26 mouse cellular contexts compared by ENCODE assay signal in the genomic region with DNA sequence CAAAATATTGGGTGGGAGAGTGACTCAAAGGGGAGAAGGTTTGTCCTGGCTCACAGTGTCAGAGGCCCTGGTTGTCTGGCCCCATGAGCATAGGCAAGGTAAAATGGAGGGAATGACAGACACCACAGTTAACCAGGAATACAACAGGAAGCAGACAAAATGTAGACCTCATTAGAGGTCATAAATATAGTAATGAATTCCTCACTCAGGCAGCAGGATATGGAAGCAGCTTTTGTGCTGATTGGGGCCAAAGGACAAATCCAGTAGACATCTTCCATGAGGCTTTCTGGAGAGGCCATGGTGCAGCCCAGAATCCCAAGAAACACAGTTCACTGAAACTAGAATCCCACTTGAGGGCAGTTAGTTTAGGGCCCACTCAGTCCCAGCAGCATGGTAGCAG. TPM values are rescaled to one million over a fixed set of nuclear protein-coding genes. Genes with fewer than 3 reads are reported as not detected.
"Had no signal": no experiment of that assay in that cellular context is flagged by ENCODE, and none has a peak within 500 bp of the region (broad histone marks: within the 10 kb centered on the region; RNA-seq: fewer than 3 reads in every experiment).

No protein-coding gene starts in this region.

- H3K4me3 ChIP-seq: lung, embryonic 15.5 days; midbrain, embryonic 10.5 days; midbrain, embryonic 12.5 days; myocyte; neural tube, embryonic 13.5 days; neural tube, embryonic 15.5 days; stomach, embryonic 15.5 days had no signal

- ATAC-seq: liver, postnatal 0 days; lung, postnatal 0 days; midbrain, embryonic 16.5 days had no signal

- H3K27me3 ChIP-seq: lung, embryonic 15.5 days; midbrain, embryonic 12.5 days; neural tube, embryonic 13.5 days; neural tube, embryonic 15.5 days; stomach, embryonic 15.5 days had no signal

- H3K27ac ChIP-seq: lung, embryonic 15.5 days; macrophage; midbrain, embryonic 10.5 days; midbrain, embryonic 12.5 days; neural tube, embryonic 13.5 days; stomach, embryonic 15.5 days; stomach, postnatal 0 days had no signal

- DNase-seq: liver, postnatal 0 days; lung, adult 2 months; lung, postnatal 14 days; lung, postnatal 36 days; retina, postnatal 1 day; right cerebral cortex, adult 18-20 months; right cerebral cortex, postnatal 25 days; right cerebral cortex, postnatal 4 days; thymus, adult 2 months; thymus, postnatal 25 days; thymus, postnatal 4 days had no signal

- H3K9me3 ChIP-seq: lung, embryonic 15.5 days; midbrain, embryonic 10.5 days; midbrain, embryonic 12.5 days; neural tube, embryonic 13.5 days; neural tube, embryonic 15.5 days; stomach, embryonic 15.5 days had no signal

- H3K9ac ChIP-seq: liver, postnatal 0 days; lung, embryonic 15.5 days; midbrain, embryonic 12.5 days; neural tube, embryonic 13.5 days; neural tube, embryonic 15.5 days; stomach, embryonic 15.5 days had no signal

- H3K4me1 ChIP-seq: midbrain, embryonic 10.5 days; stomach, embryonic 15.5 days had no signal

- H3K4me2 ChIP-seq: lung, embryonic 15.5 days; midbrain, embryonic 12.5 days; neural tube, embryonic 13.5 days; neural tube, embryonic 15.5 days; stomach, embryonic 15.5 days had no signal

- H3K36me3 ChIP-seq: lung, embryonic 15.5 days; midbrain, embryonic 10.5 days; midbrain, embryonic 12.5 days; neural tube, embryonic 13.5 days; neural tube, embryonic 15.5 days; stomach, embryonic 15.5 days had no signal

RNA-seq across cellular contexts. Expression of a gene that starts 54.0 kb away (rescaled TPM):
- total RNA-seq: megakaryocyte, adult 5-6 weeks; megakaryocyte-erythroid progenitor cell, adult 5-6 weeks had no signal
- polyA plus RNA-seq: liver, postnatal 0 days; macrophage; spleen, adult 2 months; testis, adult 2 months had no signal
